Mouse (Mus musculus) hindbrain, embryonic 14.5 days (tissue): Measurements from ENCODE around the gene Il17c. TPM values are rescaled to one million over a fixed set of nuclear protein-coding genes. Genes with fewer than 3 reads are reported as not detected.

Experiments
- ATAC-seq: fragments of 200-750 bp; cut with Nextera tagmentation; 2 replicates; pipeline ENCODE4 v1.8.0; 2017; ENCODE audit warnings: moderate number of reproducible peaks, mild to moderate bottlenecking, moderate TSS enrichment, moderate library complexity; ENCODE audit not compliant: low FRiP score
- DNase-seq: peaks from one replicate; pipeline ENCODE4 v3.0.0-alpha.2; 2015; ENCODE audit warnings: low spot score
- H3K27ac ChIP-seq: fragments of 300-500 bp; sonication (generic); 2 replicates; pipeline ENCODE4 v1.5.1; 2014; ENCODE audit warnings: mild to moderate bottlenecking, moderate library complexity
- H3K27me3 ChIP-seq: fragments of 300-500 bp; sonication (generic); 2 replicates; pipeline ENCODE4 v1.6.1; 2014; ENCODE audit warnings: mild to moderate bottlenecking, low read length, mixed read lengths; ENCODE audit not compliant: control insufficient read depth, insufficient read depth
- H3K36me3 ChIP-seq: fragments of 300-500 bp; sonication (generic); replicated peaks from 2 replicates; pipeline ENCODE4 v1.6.1; 2014; ENCODE audit not compliant: control insufficient read depth, insufficient read depth
- H3K4me1 ChIP-seq: fragments of 300-500 bp; sonication (generic); replicated peaks from 2 replicates; pipeline ENCODE4 v1.6.1; 2014; ENCODE audit warnings: antibody characterized with exemption, low read length, mixed read lengths; ENCODE audit not compliant: control insufficient read depth, insufficient read depth
- H3K4me2 ChIP-seq: fragments of 300-500 bp; sonication (generic); replicated peaks from 2 replicates; pipeline ENCODE4 v1.6.1; 2014; ENCODE audit warnings: mild to moderate bottlenecking, moderate library complexity
- H3K4me3 ChIP-seq: fragments of 300-500 bp; sonication (generic); replicated peaks from 2 replicates; pipeline ENCODE4 v1.5.1; 2014; ENCODE audit warnings: mild to moderate bottlenecking, low read length
- H3K9ac ChIP-seq: fragments of 300-500 bp; sonication (generic); 2 replicates; pipeline ENCODE4 v1.6.1; 2014
- H3K9me3 ChIP-seq: fragments of 300-500 bp; sonication (generic); 2 replicates; pipeline ENCODE4 v1.6.1; 2016; ENCODE audit warnings: low read length; ENCODE audit not compliant: control insufficient read depth
- WGBS: fragments of 180-500 bp; shearing (Covaris S2); extraction: QIAGEN DNeasy Blood & Tissue Kit; methylation state at CpG from one replicate; pipeline ENCODE4 v1.1.7; 2014; 5-methylcytosine and 5-hydroxymethylcytosine counted together
- polyA plus RNA-seq: library from polyadenylated mRNA; unstranded; fragments of >200 nt; fragmentation: Nextera tagmentation; extraction: Ambion mirVana; gene quantifications from 2 replicates; pipeline ENCODE4 v1.2.1, GENCODE M21; 2014

Il17c gene
- not detected in 2 replicates for polyA plus RNA-seq

DNA sequence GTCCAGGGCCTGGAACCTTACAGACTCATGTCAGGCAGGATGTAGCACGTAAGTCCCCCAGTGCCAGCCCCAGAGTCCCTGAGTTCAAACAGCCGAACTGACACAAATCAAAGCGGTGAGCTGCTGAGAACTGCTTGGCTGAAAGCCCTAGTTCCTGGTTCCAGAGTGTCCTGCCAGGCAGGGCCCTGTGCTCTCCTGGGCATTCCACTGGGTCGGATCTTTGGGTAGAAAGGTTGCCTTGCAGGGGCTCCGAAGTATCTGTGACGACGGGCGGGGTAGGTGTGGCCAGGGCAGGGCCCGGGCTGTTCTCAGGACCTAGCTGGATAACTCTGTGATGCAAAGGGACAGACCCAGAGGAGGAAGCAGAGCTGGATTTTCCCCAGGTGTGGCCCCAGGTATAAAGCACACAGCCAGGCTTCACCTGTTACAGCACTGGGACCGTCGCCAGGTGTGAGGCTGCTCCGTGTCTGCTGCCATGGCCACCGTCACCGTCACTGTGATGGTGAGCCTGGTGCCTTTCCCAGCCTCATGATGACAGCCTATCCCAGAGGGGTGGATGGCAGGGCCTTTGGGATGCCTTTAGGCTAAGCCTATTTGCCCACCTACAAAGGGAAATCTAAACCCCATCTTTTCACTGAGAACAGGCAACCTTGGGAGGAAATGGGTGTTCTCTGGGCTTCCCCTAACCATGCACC, at the start of gene Il17c:
Gene Il17c (plus strand): TSS at position 645 of the 695 bp plus-strand sequence.
- H3K27ac ChIP-seq: no peak within 1 kb of the TSS
- WGBS: 85% methylated on average over 14 of the region's 14 CpGs
- DNase-seq (no peak), ATAC-seq (no peak)
- H3K9ac ChIP-seq: no peak within 1 kb of the TSS
- no peaks in the 10 kb centered on the region for H3K9me3 ChIP-seq
- no peak within 1 kb of the TSS for H3K4me3 ChIP-seq
- H3K27me3 ChIP-seq: no peaks in the 10 kb centered on the region
- no peaks in the 10 kb centered on the region for H3K4me1 ChIP-seq
- H3K4me2 ChIP-seq: no peak within 1 kb of the TSS
- H3K36me3 ChIP-seq: peaks cover 28% of the 10 kb centered on the region

DNA sequence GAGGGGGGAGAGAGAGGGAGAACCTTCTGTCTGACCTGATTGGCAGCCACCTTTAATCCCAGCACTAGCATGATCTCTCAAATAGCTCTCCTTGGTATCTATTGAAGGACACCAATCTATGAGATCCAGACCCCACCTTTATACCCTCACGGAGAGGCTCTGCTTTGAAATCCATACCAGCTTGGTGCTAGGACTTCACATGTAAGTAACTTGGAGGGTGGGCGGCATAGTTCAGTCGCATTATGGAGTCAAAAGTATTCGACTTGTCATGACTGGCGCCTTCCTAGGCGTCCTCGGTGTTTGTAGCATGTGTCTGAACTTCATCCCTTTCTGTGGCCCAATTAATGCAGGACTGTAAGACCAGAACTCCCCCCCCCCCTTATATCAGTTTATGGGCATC, 46.5 kb upstream of the Il17c start:
- Histone ChIP-seq H3K9ac (no peak overlapping the region), H3K4me3 (no peak overlapping the region), H3K27me3 (no peaks in the 10 kb centered on the region), H3K4me1 (peaks cover 19% of the 10 kb centered on the region), H3K4me2 (no peak overlapping the region; the same call in 1 of the 2 replicates), H3K36me3 (peaks cover 10% of the 10 kb centered on the region), H3K9me3 (no peaks in the 10 kb centered on the region), H3K27ac (no peak overlapping the region)
- no peak for ATAC-seq
- WGBS: 95% methylated on average over 7 of the region's 7 CpGs
- DNase-seq: no peak

DNA sequence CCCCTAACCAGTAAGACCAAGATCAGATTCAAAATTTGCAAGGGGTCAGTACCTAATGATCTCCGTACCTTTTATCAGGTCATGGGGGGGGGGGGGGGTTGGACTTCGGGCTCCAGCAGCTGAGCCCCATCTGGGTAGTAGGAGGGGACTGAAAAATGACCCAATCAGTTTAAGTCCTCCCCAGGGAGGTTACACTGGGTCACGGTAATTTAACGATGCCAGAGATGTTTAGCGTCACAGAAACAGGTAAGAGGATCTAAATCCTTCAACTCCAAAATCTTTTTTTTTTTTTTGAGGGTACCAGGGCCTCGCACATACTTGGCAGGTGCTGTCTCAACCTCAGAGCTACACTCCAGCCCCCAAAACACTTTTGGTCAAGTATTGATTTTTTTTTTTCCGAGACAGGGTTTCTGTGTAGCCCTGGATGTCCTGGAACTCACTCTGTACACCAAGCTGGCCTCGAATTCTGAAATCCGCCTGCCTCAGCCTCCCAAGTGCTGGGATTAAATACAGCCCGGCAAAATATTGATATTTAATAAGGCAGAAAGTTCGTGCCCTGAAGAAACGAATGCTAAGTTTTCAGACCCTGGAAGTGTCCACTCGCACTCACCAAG, 46.0 kb upstream of the Il17c start:
- Histone ChIP-seq H3K4me3 (peak overlapping the region; percentile 78), H3K27ac (peak overlapping the region; percentile 72), H3K4me1 (peaks cover 19% of the 10 kb centered on the region), H3K36me3 (peaks cover 16% of the 10 kb centered on the region), H3K27me3 (no peaks in the 10 kb centered on the region), H3K4me2 (peak overlapping the region; percentile 68), H3K9ac (peak overlapping the region; percentile 63), H3K9me3 (no peaks in the 10 kb centered on the region)
- no peak for DNase-seq
- 29% methylated on average over 13 of the region's 13 CpGs for WGBS
- peak; percentile 10; the same call in 1 of the 2 replicates for ATAC-seq

- under 1% methylated on average over 90 of the region's 107 CpGs for WGBS
- Histone ChIP-seq H3K4me1 (peaks cover 19% of the 10 kb centered on the region), H3K9ac (peak within 1 kb of the TSS; percentile 74), H3K36me3 (peaks cover 19% of the 10 kb centered on the region), H3K27ac (peak within 1 kb of the TSS; percentile 91), H3K4me3 (peak within 1 kb of the TSS; percentile 78), H3K9me3 (no peaks in the 10 kb centered on the region), H3K27me3 (no peaks in the 10 kb centered on the region), H3K4me2 (peak within 1 kb of the TSS; percentile 88)
- peak; percentile 94 for ATAC-seq
- DNase-seq: peak; percentile 100
Measured at GRCm38 (mm10) chr8:122376365-122377231, 45.2 kb upstream of the Il17c start, which contains the start of gene Zc3h18. Zc3h18 (plus strand) TSS chr8:122376609.

- ATAC-seq (no peak; the same call in 1 of the 2 replicates), DNase-seq (no peak)
- peaks cover 3% of the 10 kb centered on the region for H3K4me1 ChIP-seq
- H3K36me3 ChIP-seq: peaks cover 68% of the 10 kb centered on the region
- no peak overlapping the region for H3K9ac ChIP-seq
- H3K27me3 ChIP-seq: no peaks in the 10 kb centered on the region
- no peak overlapping the region for H3K27ac ChIP-seq
- H3K9me3 ChIP-seq: no peaks in the 10 kb centered on the region
- WGBS: 88% methylated on average over 4 of the region's 4 CpGs
- H3K4me2 ChIP-seq: no peak overlapping the region
- no peak overlapping the region for H3K4me3 ChIP-seq
Measured at GRCm38 (mm10) chr8:122383039-122383438, 38.8 kb upstream of the Il17c start.

- Histone ChIP-seq H3K27ac (no peak overlapping the region), H3K4me3 (no peak overlapping the region), H3K4me1 (no peaks in the 10 kb centered on the region), H3K4me2 (no peak overlapping the region), H3K9ac (no peak overlapping the region), H3K36me3 (peaks cover 85% of the 10 kb centered on the region), H3K27me3 (no peaks in the 10 kb centered on the region), H3K9me3 (no peaks in the 10 kb centered on the region)
- DNase-seq: no peak
- WGBS: 89% methylated on average over 3 of the region's 3 CpGs
- no peak for ATAC-seq
Measured at GRCm38 (mm10) chr8:122389357-122389756, 32.5 kb upstream of the Il17c start.

DNA sequence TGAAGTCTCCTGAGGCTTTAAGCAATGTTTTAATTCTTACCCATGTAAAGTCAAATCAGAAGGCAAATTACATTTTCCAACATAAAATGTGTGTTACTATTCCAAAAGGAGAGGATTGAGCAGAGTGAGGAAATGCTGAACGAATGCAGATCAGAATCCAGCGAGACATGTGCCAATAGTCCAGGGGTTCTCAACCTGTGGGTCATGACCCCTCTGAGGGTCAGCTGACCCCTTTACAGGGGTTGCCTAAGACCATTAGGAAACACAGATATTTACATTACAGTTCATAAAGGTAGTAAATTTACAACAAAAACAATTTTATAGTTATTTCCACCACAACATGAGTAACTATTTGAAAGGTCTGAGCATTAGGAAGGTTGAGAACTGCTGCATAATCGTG, 31.1 kb upstream of the Il17c start:
- no peaks in the 10 kb centered on the region for H3K27me3 ChIP-seq
- DNase-seq (no peak), ATAC-seq (no peak)
- no peak overlapping the region for H3K9ac ChIP-seq
- H3K36me3 ChIP-seq: peaks cover 82% of the 10 kb centered on the region
- 90% methylated on average over 3 of the region's 3 CpGs for WGBS
- H3K4me1 ChIP-seq: no peaks in the 10 kb centered on the region
- no peak overlapping the region for H3K4me3 ChIP-seq
- no peaks in the 10 kb centered on the region for H3K9me3 ChIP-seq
- H3K27ac ChIP-seq: no peak overlapping the region
- H3K4me2 ChIP-seq: no peak overlapping the region

DNA sequence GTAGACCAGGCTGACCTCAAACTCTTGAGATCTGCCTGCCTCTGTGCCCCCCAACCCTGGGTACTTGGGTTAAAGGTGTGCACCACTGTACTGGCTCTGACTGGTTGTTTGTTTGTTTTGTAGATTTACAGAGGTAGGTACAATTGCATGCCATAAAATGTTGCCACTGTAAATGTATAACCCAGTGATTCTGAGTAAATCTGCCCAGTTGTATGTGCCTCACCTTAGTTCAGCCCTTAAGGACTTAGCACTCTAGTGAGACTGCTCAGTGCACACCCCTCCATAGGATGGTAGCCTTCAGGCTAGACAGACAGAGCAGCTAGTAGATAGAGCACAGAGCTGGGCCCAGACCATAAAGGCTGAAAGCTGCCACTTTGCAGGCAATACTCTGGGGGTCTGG, 28.1 kb upstream of the Il17c start:
- no peaks in the 10 kb centered on the region for H3K9me3 ChIP-seq
- no peak overlapping the region for H3K4me2 ChIP-seq
- H3K27me3 ChIP-seq: no peaks in the 10 kb centered on the region
- no peak for ATAC-seq
- H3K4me1 ChIP-seq: no peaks in the 10 kb centered on the region
- H3K36me3 ChIP-seq: peaks cover 71% of the 10 kb centered on the region
- H3K9ac ChIP-seq: no peak overlapping the region
- H3K4me3 ChIP-seq: no peak overlapping the region
- no peak for DNase-seq
- H3K27ac ChIP-seq: no peak overlapping the region

DNA sequence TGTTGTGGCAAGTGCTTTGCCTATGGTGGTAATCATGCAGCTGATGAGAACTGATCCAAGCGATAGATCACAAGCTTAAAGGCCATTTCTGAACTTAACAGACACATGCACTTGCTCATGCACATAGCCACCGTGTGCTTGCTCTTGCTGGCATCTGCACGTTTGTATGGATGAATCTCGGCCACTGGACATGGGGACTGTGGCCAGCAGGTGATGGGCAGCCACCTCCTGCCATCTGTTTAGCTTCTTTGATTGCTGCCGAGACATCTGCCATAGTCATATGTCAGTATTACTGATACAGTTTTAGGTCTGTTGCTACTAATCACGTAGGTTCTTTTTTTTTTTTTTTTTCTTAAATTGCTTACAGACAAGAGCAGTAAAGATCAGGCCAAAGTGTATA, 26.5 kb upstream of the Il17c start:
- Histone ChIP-seq H3K9me3 (no peaks in the 10 kb centered on the region), H3K4me1 (no peaks in the 10 kb centered on the region), H3K4me3 (no peak overlapping the region), H3K36me3 (peaks cover 75% of the 10 kb centered on the region), H3K27ac (no peak overlapping the region), H3K27me3 (no peaks in the 10 kb centered on the region), H3K4me2 (no peak overlapping the region), H3K9ac (no peak overlapping the region)
- DNase-seq: no peak
- ATAC-seq: no peak
- WGBS: 81% methylated on average over 6 of the region's 6 CpGs
